Mouse (Mus musculus) cortical plate, adult 2 months (tissue): ENCODE data around the gene Syk. TPM values are rescaled to one million over a fixed set of nuclear protein-coding genes. Genes with fewer than 3 reads are reported as not detected.

ENCODE experiments used
- H3K27ac ChIP-seq: fragments of 200-500 bp; 2 replicates; pipeline ENCODE4 v1.5.1; 2012; ENCODE audit warnings: low read length, control low read depth, inconsistent platforms; ENCODE audit not compliant: insufficient read depth
- H3K4me1 ChIP-seq: fragments of 200-500 bp; 2 replicates; pipeline ENCODE4 v1.6.1; 2011; ENCODE audit warnings: low read length; ENCODE audit not compliant: control insufficient read depth, insufficient read depth
- H3K4me3 ChIP-seq: fragments of 200-500 bp; 2 replicates; pipeline ENCODE4 v1.5.1; 2011; ENCODE audit warnings: mild to moderate bottlenecking, low read length, control low read depth; ENCODE audit not compliant: insufficient read depth
- CTCF ChIP-seq: fragments of 200-500 bp; IDR thresholded peaks from 2 replicates; pipeline ENCODE4 v1.5.1; 2011; ENCODE audit warnings: mild to moderate bottlenecking, control low read depth, low read length; ENCODE audit not compliant: insufficient read depth; ENCODE audit errors: extremely low read depth
- POLR2A ChIP-seq: fragments of 200-500 bp; IDR thresholded peaks from 2 replicates; pipeline ENCODE4 v1.6.1; 2011; ENCODE audit warnings: mild to moderate bottlenecking, low read length, control low read depth; ENCODE audit not compliant: insufficient read depth; ENCODE audit errors: extremely low read depth
- polyA plus RNA-seq: library from polyadenylated mRNA; depleted of rRNA; stranded (reverse); fragments of >200 nt; gene quantifications from 2 replicates; pipeline ENCODE4 v1.2.3, GENCODE M21; 2012; rRNA removed

Gene Syk
- polyA plus RNA-seq, 1 experiment, result 3.3 TPM

GRCm38 (mm10) chr13:52694857-52695256 lies 111.9 kb downstream of the Syk start:
- no peaks in the 10 kb centered on the region for H3K4me1 ChIP-seq
- H3K4me3 ChIP-seq, result no peak overlapping the region
- TF ChIP-seq POLR2A (no peak), CTCF (no peak)
- H3K27ac ChIP-seq, result no peak overlapping the region

Other genes with a start within 250 kb of the Syk start
- 183 and 184 TPM in 2 replicates for gene Diras2, start 51.9 kb upstream of the Syk start, polyA plus RNA-seq